Mouse (Mus musculus) CH12.LX (cell line): ENCODE results near the gene Ror2. TPM values are rescaled to one million over a fixed set of nuclear protein-coding genes. Genes with fewer than 3 reads are reported as not detected.

Source experiments
- DNase-seq: peaks from one replicate; pipeline ENCODE4 v3.0.0-alpha.2; 2013; ENCODE audit errors: extremely low read depth
- H3K27ac ChIP-seq: 2 replicates; pipeline ENCODE4 v1.5.1; 2012; ENCODE audit warnings: low read depth, mild to moderate bottlenecking, control low read depth, moderate library complexity; ENCODE audit not compliant: insufficient read depth
- H3K27me3 ChIP-seq: replicated peaks from 2 replicates; pipeline ENCODE3; 2012; ENCODE audit warnings: inconsistent platforms
- H3K36me3 ChIP-seq, 2 experiments: replicated peaks in 1 of 2; 2 replicates each; pipeline versions ENCODE3 to v1.6.1; 2012; ENCODE audit warnings: inconsistent platforms in 1 of 2, low read length in 1 of 2, mild to moderate bottlenecking in 1 of 2, mixed read lengths in 1 of 2, moderate library complexity in 1 of 2; ENCODE audit not compliant: control insufficient read depth in 1 of 2, insufficient read depth in 1 of 2
- H3K4me1 ChIP-seq, 2 experiments: 2 replicates each; pipeline ENCODE4 v1.6.1; 2012; ENCODE audit warnings: inconsistent platforms in 1 of 2, moderate library complexity in 1 of 2; ENCODE audit not compliant: insufficient read depth in 2 of 2, control insufficient read depth in 1 of 2
- H3K4me2 ChIP-seq: 2 replicates; pipeline ENCODE4 v1.6.1; 2012; ENCODE audit warnings: low read depth, mild to moderate bottlenecking, control low read depth; ENCODE audit not compliant: poor library complexity, insufficient read depth, severe bottlenecking
- H3K4me3 ChIP-seq, 3 experiments: fragments of 150-350 bp in 1 of 3; sonication (generic) in 1 of 3; replicated peaks in 1 of 3; 2 replicates each; pipeline versions ENCODE3 to v1.5.1; 2011 to 2012; ENCODE audit warnings: low read depth in 2 of 3, low read length in 2 of 3, mild to moderate bottlenecking in 2 of 3, moderate library complexity in 2 of 3, control low read depth in 1 of 3, improper control_type of control experiment in 1 of 3, inconsistent platforms in 1 of 3, mixed read lengths in 1 of 3; ENCODE audit not compliant: poor library complexity in 1 of 3
- H3K79me2 ChIP-seq: replicated peaks from 2 replicates; pipeline ENCODE4 v1.6.1; 2012; ENCODE audit warnings: mild to moderate bottlenecking, moderate library complexity; ENCODE audit not compliant: control insufficient read depth, poor library complexity, insufficient read depth, severe bottlenecking; ENCODE audit errors: extremely low read depth
- H3K9ac ChIP-seq: 2 replicates; pipeline ENCODE4 v1.6.1; 2012; ENCODE audit warnings: low read depth, mild to moderate bottlenecking, control low read depth, moderate library complexity; ENCODE audit not compliant: insufficient read depth
- H3K9me3 ChIP-seq: replicated peaks from 2 replicates; pipeline ENCODE3; 2012; ENCODE audit warnings: low read length, inconsistent platforms, mixed read lengths
- BHLHE40 ChIP-seq: IDR thresholded peaks from 2 replicates; pipeline ENCODE4 v1.6.1; 2011; ENCODE audit warnings: mild to moderate bottlenecking, low read depth, low read length, improper control_type of control experiment
- CHD2 ChIP-seq: IDR thresholded peaks from 2 replicates; pipeline ENCODE4 v1.6.1; 2011; ENCODE audit warnings: low read length, improper control_type of control experiment
- EP300 ChIP-seq: IDR thresholded peaks from 2 replicates; pipeline ENCODE4 v1.6.1; 2011; ENCODE audit warnings: low read length, improper control_type of control experiment
- GABPA ChIP-seq: IDR thresholded peaks from 2 replicates; pipeline ENCODE4 v1.6.1; 2012; ENCODE audit warnings: low read depth, low read length, improper control_type of control experiment, inconsistent platforms; ENCODE audit not compliant: insufficient replicate concordance
- HCFC1 ChIP-seq: IDR thresholded peaks from 2 replicates; pipeline ENCODE4 v1.6.1; 2012; ENCODE audit warnings: low read depth, mild to moderate bottlenecking, inconsistent platforms, low read length, improper control_type of control experiment
- MAFK ChIP-seq: IDR thresholded peaks from 2 replicates; pipeline ENCODE4 v1.6.1; 2011; ENCODE audit warnings: low read length, improper control_type of control experiment; ENCODE audit not compliant: insufficient replicate concordance
- MAZ ChIP-seq: IDR thresholded peaks from 2 replicates; pipeline ENCODE4 v1.6.1; 2012; ENCODE audit warnings: low read depth, mild to moderate bottlenecking, inconsistent platforms, low read length, improper control_type of control experiment, moderate library complexity
- NRF1 ChIP-seq: IDR thresholded peaks from 2 replicates; pipeline ENCODE4 v1.6.1; 2014; ENCODE audit warnings: low read depth, mild to moderate bottlenecking, inconsistent platforms, low read length, improper control_type of control experiment, moderate library complexity
- PAX5 ChIP-seq: IDR thresholded peaks from 2 replicates; pipeline ENCODE4 v1.6.1; 2012; ENCODE audit warnings: low read length, inconsistent platforms, mixed read lengths
- SMC3 ChIP-seq: IDR thresholded peaks from 2 replicates; pipeline ENCODE4 v1.6.1; 2011; ENCODE audit warnings: low read depth, low read length, improper control_type of control experiment
- UBTF ChIP-seq: IDR thresholded peaks from 2 replicates; pipeline ENCODE4 v1.6.1; 2012; ENCODE audit warnings: low read depth, mild to moderate bottlenecking, inconsistent platforms, low read length, improper control_type of control experiment, moderate library complexity
- USF1 ChIP-seq: IDR thresholded peaks from 2 replicates; pipeline ENCODE4 v1.6.1; 2014; ENCODE audit warnings: low read depth, mild to moderate bottlenecking, inconsistent platforms, low read length, improper control_type of control experiment
- USF2 ChIP-seq: conservative IDR thresholded peaks from 2 replicates; pipeline ENCODE4 v1.6.1; 2011; ENCODE audit warnings: low read depth, low read length, improper control_type of control experiment
- ZC3H11A ChIP-seq: IDR thresholded peaks from 2 replicates; pipeline ENCODE4 v1.6.1; 2012; ENCODE audit warnings: low read depth, mild to moderate bottlenecking, inconsistent platforms, low read length, improper control_type of control experiment
- ZKSCAN1 ChIP-seq: IDR thresholded peaks from 2 replicates; pipeline ENCODE4 v1.6.1; 2012; ENCODE audit warnings: low read depth, inconsistent platforms, low read length, improper control_type of control experiment, borderline replicate concordance
- ZMIZ1 ChIP-seq: IDR thresholded peaks from 2 replicates; pipeline ENCODE4 v1.6.1; 2012; ENCODE audit warnings: low read depth, mild to moderate bottlenecking, inconsistent platforms, low read length, improper control_type of control experiment
- ZNF384 ChIP-seq: IDR thresholded peaks from 2 replicates; pipeline ENCODE4 v1.6.1; 2012; ENCODE audit warnings: low read depth, low read length, improper control_type of control experiment, inconsistent platforms
- dilution Hi-C: fragments of 300-500 bp; cut with MboI; formaldehyde crosslinking; loops from 2 replicates; pipeline ENCODE4 v1.14.3; 2020; ENCODE audit warnings: low sequenced_read_pairs; ENCODE audit not compliant: extremely low pct_unique_long_range_greater_than_20kb, extremely low pct_ligation_motif_present
- in situ Hi-C: fragments of 300-500 bp; cut with MboI; formaldehyde crosslinking; loops from 3 replicates; pipeline ENCODE4 v1.14.3; 2019; ENCODE audit warnings: low sequenced_read_pairs, low pct_ligation_motif_present, low pct_unique_long_range_greater_than_20kb, mixed read lengths
- polyA plus RNA-seq: library from polyadenylated mRNA; unstranded; fragments of >175 nt; gene quantifications from 2 replicates; pipeline ENCODE4 v1.2.1, GENCODE M21; 2012; ENCODE audit warnings: low read depth; ENCODE audit not compliant: insufficient read length
- total RNA-seq, 2 experiments: library from RNA; depleted of rRNA; stranded (reverse); fragments of 300-350 nt in 1 of 2; fragments of >200 nt in 1 of 2; gene quantifications; 2 replicates each; pipeline ENCODE4 v1.2.3; 2012 to 2014

Ror2 gene
- total and polyA plus RNA-seq, 3 experiments: 0.13 to 0.63 (median 0.16) TPM

- no peak for DNase-seq
- H3K27ac ChIP-seq: no peak overlapping the region
- H3K79me2 ChIP-seq: no peaks in the 10 kb centered on the region
- no peak for TF ChIP-seq SMC3
- TF ChIP-seq MAFK: no peak
- TF ChIP-seq ZKSCAN1: no peak
- TF ChIP-seq UBTF: no peak
- H3K36me3 ChIP-seq: no peaks in the 10 kb centered on the region
- no peaks in the 10 kb centered on the region for H3K9me3 ChIP-seq
- H3K9ac ChIP-seq: no peak overlapping the region
- H3K4me2 ChIP-seq: no peak overlapping the region
- H3K4me1 ChIP-seq: no peaks in the 10 kb centered on the region
- dilution Hi-C loops: no loop called here
- no peak overlapping the region for H3K4me3 ChIP-seq
- no peaks in the 10 kb centered on the region for H3K27me3 ChIP-seq
- in situ Hi-C loops: no loop called here
Observed at GRCm38 (mm10) chr13:53183161-53183577, 102.8 kb downstream of the Ror2 start.

- Histone ChIP-seq H3K36me3 (no peaks in the 10 kb centered on the region), H3K9me3 (no peaks in the 10 kb centered on the region), H3K9ac (no peak overlapping the region), H3K27ac (no peak overlapping the region), H3K79me2 (no peaks in the 10 kb centered on the region), H3K4me3 (no peak overlapping the region), H3K27me3 (peaks cover 2% of the 10 kb centered on the region), H3K4me2 (no peak overlapping the region), H3K4me1 (no peaks in the 10 kb centered on the region)
- in situ Hi-C loops (no loop called here), dilution Hi-C loops (no loop called here)
- no peak for DNase-seq
- no peak for TF ChIP-seq EP300
- TF ChIP-seq PAX5: no peak
- TF ChIP-seq ZKSCAN1: no peak
- no peak for TF ChIP-seq ZMIZ1
- no peak for TF ChIP-seq ZNF384
- no peak for TF ChIP-seq MAFK
Observed at GRCm38 (mm10) chr13:53178594-53178993, 107.3 kb downstream of the Ror2 start.

GRCm38 (mm10) chr13:53178171-53178570 lies 107.8 kb downstream of the Ror2 start:
- no peak overlapping the region for H3K4me3 ChIP-seq
- no peak overlapping the region for H3K4me2 ChIP-seq
- no peaks in the 10 kb centered on the region for H3K79me2 ChIP-seq
- H3K27me3 ChIP-seq: peaks cover 2% of the 10 kb centered on the region
- no peak overlapping the region for H3K9ac ChIP-seq
- H3K27ac ChIP-seq: no peak overlapping the region
- in situ Hi-C loops (no loop called here), dilution Hi-C loops (no loop called here)
- no peak for DNase-seq
- H3K4me1 ChIP-seq: no peaks in the 10 kb centered on the region
- no peaks in the 10 kb centered on the region for H3K36me3 ChIP-seq
- TF ChIP-seq MAZ (no peak), EP300 (no peak), HCFC1 (no peak), PAX5 (no peak), NRF1 (no peak), USF2 (no peak), CHD2 (no peak), USF1 (no peak), BHLHE40 (no peak), ZC3H11A (no peak), UBTF (no peak), GABPA (no peak)
- no peaks in the 10 kb centered on the region for H3K9me3 ChIP-seq
